Mouse (Mus musculus): ENCODE measurements around the gene Gpr75. TPM values are rescaled to one million over a fixed set of nuclear protein-coding genes. Genes with fewer than 3 reads are reported as not detected.

The Gpr75 gene
- polyA plus RNA-seq, 1 experiment from 2014 or later, result 0.04 TPM

Other genes starting within 250 kb of the Gpr75 start
- 26.6 and 45.3 TPM in 2 replicates for gene Acyp2, start 235.8 kb upstream of the Gpr75 start, polyA plus RNA-seq (2015; fragmentation: Nextera tagmentation; extraction: Ambion mirVana)
- 10.1 and 11.5 TPM in 2 replicates for gene Psme4, start 113.6 kb upstream of the Gpr75 start, polyA plus RNA-seq (2015; fragmentation: Nextera tagmentation; extraction: Ambion mirVana)
- 17.7 and 21.6 TPM in 2 replicates for gene Asb3, start 58 bp downstream of the Gpr75 start, polyA plus RNA-seq (2015; fragmentation: Nextera tagmentation; extraction: Ambion mirVana)
- gene Erlec1, start 69.0 kb downstream of the Gpr75 start, polyA plus RNA-seq (2015; fragmentation: Nextera tagmentation; extraction: Ambion mirVana), result 8.5 and 9.0 TPM in 2 replicates
- 14.7 and 18.2 TPM in 2 replicates for gene Chac2, start 101.0 kb downstream of the Gpr75 start, polyA plus RNA-seq (2015; fragmentation: Nextera tagmentation; extraction: Ambion mirVana)